In genomic region chr2:119743176-119743807, GRCm38 (mm10) we compare ENCODE assay signal across 9 mouse cellular contexts. TPM values are rescaled to one million over a fixed set of nuclear protein-coding genes. Genes with fewer than 3 reads are reported as not detected.
DNase-seq lines count a peak whose midpoint lies in the region; ATAC-seq and TF ChIP-seq lines count a peak whose summit lies in the region.
"Had no signal": no experiment of that assay in that cellular context is flagged by ENCODE, and none has a peak within 500 bp of the region (broad histone marks: within the 10 kb centered on the region; RNA-seq: fewer than 3 reads in every experiment).

No protein-coding gene starts in this region.

- H3K9me3 ChIP-seq in ES-E14 (ENCODE audit: control insufficient read depth, insufficient read depth, low read depth, low read length) = no peaks in the 10 kb centered on the region
- no peaks in the 10 kb centered on the region for H3K9me3 ChIP-seq in limb, embryonic 11.5 days (ENCODE audit: control insufficient read depth, low read length)
- H3K9me3 ChIP-seq in neural tube, embryonic 12.5 days = no peaks in the 10 kb centered on the region

- intact Hi-C loops in heart, adult 2 months (cut with DNase I) = loop anchor here (5.0 kb wide), 1 partner anchor 66 kb away; the partner anchor contains the start of gene Rtf1

- H3K4me2 ChIP-seq in limb, embryonic 11.5 days (ENCODE audit: low read depth, severe bottlenecking) = peak overlapping the region; percentile 98
- H3K4me2 ChIP-seq in neural tube, embryonic 12.5 days (replicated peaks) = peak overlapping the region; percentile 99

- 17% methylated on average over 25 of the region's 31 CpGs for WGBS in heart, adult 2 months
- 11% methylated on average over 26 of the region's 31 CpGs for WGBS in limb, embryonic 11.5 days
- WGBS in neural tube, embryonic 12.5 days = 6% methylated on average over 27 of the region's 31 CpGs

- peak in 1 of 2 experiments; percentile 12 for DNase-seq in heart, adult 2 months
- DNase-seq in heart, adult 9 months (ENCODE audit: low spot score in 2 of 2) = no peak
- DNase-seq in ES-E14 (ENCODE audit: low read depth, low spot score) = no peak
- peak; percentile 70 to 74 for DNase-seq in frontal cortex, postnatal 36 days (ENCODE audit: low spot score in 2 of 2)
- DNase-seq in limb, embryonic 11.5 days (ENCODE audit: low spot score) = no peak
- no peak for DNase-seq in urinary bladder, postnatal 36 days (ENCODE audit: low spot score in 2 of 2)
- no peak for DNase-seq in urinary bladder, postnatal 25 days (ENCODE audit: low spot score)

- peaks cover 16% of the 10 kb centered on the region for H3K27me3 ChIP-seq in heart, adult 2 months (ENCODE audit: control insufficient read depth, insufficient read depth, low read length)
- H3K27me3 ChIP-seq in limb, embryonic 11.5 days (ENCODE audit: control insufficient read depth, insufficient read depth, low read length) = peaks cover 35% of the 10 kb centered on the region
- peaks cover 64% of the 10 kb centered on the region for H3K27me3 ChIP-seq in neural tube, embryonic 12.5 days (replicated peaks)

- H3K4me3 ChIP-seq in heart, adult 2 months = peak overlapping the region; percentile 56
- H3K4me3 ChIP-seq in ES-E14 (ENCODE audit: insufficient read depth in 1 of 2, low read depth in 1 of 2, low read length in 2 of 2, poor library complexity in 1 of 2, severe bottlenecking in 1 of 2) = peak overlapping the region; percentile 85 to 86
- H3K4me3 ChIP-seq in limb, embryonic 11.5 days (ENCODE audit: low read depth, low read length) = peak overlapping the region; percentile 47
- peak overlapping the region; percentile 60 for H3K4me3 ChIP-seq in neural tube, embryonic 12.5 days

- H3K79me2 ChIP-seq in heart, adult 2 months (replicated peaks; ENCODE audit: control insufficient read depth, insufficient read depth, low read length) = no peaks in the 10 kb centered on the region

- no peak overlapping the region for H3K9ac ChIP-seq in heart, adult 2 months (ENCODE audit: low read depth, low read length)
- H3K9ac ChIP-seq in ES-E14 (ENCODE audit: insufficient read depth, low read depth, low read length, poor library complexity, severe bottlenecking) = peak overlapping the region; percentile 73
- no peak overlapping the region for H3K9ac ChIP-seq in limb, embryonic 11.5 days (ENCODE audit: low read length)
- peak overlapping the region; percentile 69 for H3K9ac ChIP-seq in neural tube, embryonic 12.5 days

- H3K27ac ChIP-seq in heart, adult 2 months = no peak overlapping the region
- H3K27ac ChIP-seq in ES-E14 (ENCODE audit: insufficient read depth, low read depth, low read length, poor library complexity, severe bottlenecking) = no peak overlapping the region
- no peak overlapping the region for H3K27ac ChIP-seq in limb, embryonic 11.5 days (replicated peaks; ENCODE audit: low read depth, low read length)
- H3K27ac ChIP-seq in neural tube, embryonic 12.5 days = no peak overlapping the region

- H3K4me1 ChIP-seq in heart, adult 2 months (ENCODE audit: control insufficient read depth, insufficient read depth, low read length) = peaks cover 3% of the 10 kb centered on the region
- H3K4me1 ChIP-seq in ES-E14 (ENCODE audit: control insufficient read depth in 2 of 2, insufficient read depth in 2 of 2, low read length in 2 of 2, poor library complexity in 1 of 2) = peaks cover 5 to 14% of the 10 kb centered on the region in 2 experiments; a peak in 3 of 4 replicates
- H3K4me1 ChIP-seq in limb, embryonic 11.5 days (ENCODE audit: control insufficient read depth, insufficient read depth, low read length) = peaks cover 14% of the 10 kb centered on the region
- peaks cover 33% of the 10 kb centered on the region for H3K4me1 ChIP-seq in neural tube, embryonic 12.5 days

- no peak for TF ChIP-seq CTCF in heart, adult 2 months (IDR thresholded peaks at IDR 0.05)

- H3K36me3 ChIP-seq in heart, adult 2 months (ENCODE audit: control insufficient read depth, insufficient read depth, low read length) = no peaks in the 10 kb centered on the region
- H3K36me3 ChIP-seq in ES-E14 (ENCODE audit: control insufficient read depth, insufficient read depth, low read length, poor library complexity, severe bottlenecking) = no peaks in the 10 kb centered on the region
- H3K36me3 ChIP-seq in limb, embryonic 11.5 days (ENCODE audit: control insufficient read depth, insufficient read depth, low read length) = no peaks in the 10 kb centered on the region
- H3K36me3 ChIP-seq in neural tube, embryonic 12.5 days = no peaks in the 10 kb centered on the region

- no peak for TF ChIP-seq EP300 in heart, adult 2 months (IDR thresholded peaks at IDR 0.05; ENCODE audit: insufficient read depth, low read depth, low read length)

- ATAC-seq in limb, embryonic 11.5 days (ENCODE audit: insufficient number of reproducible peaks, low FRiP score, low TSS enrichment, low read depth) = no peak
- ATAC-seq in neural tube, embryonic 12.5 days (ENCODE audit: low FRiP score, low read depth) = no peak

- in situ Hi-C loops in ES-E14 (cut with MboI; ENCODE audit: low sequenced_read_pairs in 2 of 2, unreplicated experiment in 2 of 2) = no loop called here

- TF ChIP-seq POLR2A in heart, adult 2 months (IDR thresholded peaks at IDR 0.05; ENCODE audit: insufficient read depth, low read depth, low read length) = no peak

TF ChIP-seq in ES-E14, 5 proteins besides CTCF, POLR2A, EP300 and RAD21:
- TF ChIP-seq ZC3H11A (IDR thresholded peaks at IDR 0.05; ENCODE audit: borderline replicate concordance, low read depth, low read length) (no peak), HCFC1 (IDR thresholded peaks at IDR 0.05; ENCODE audit: borderline replicate concordance, insufficient read depth, low read length) (no peak), MAFK (IDR thresholded peaks at IDR 0.05; ENCODE audit: insufficient read depth, low read depth, low read length) (no peak), ZNF384 (IDR thresholded peaks at IDR 0.05; ENCODE audit: low read depth, low read length) (no peak), CHD2 (IDR thresholded peaks at IDR 0.05; ENCODE audit: low read depth, low read length) (no peak)

RNA-seq across cellular contexts. Expression of gene Itpka, which starts 1.2 kb away (rescaled TPM):
- total RNA-seq in heart, adult 2 months (2021) = under 1 TPM; 0.52 to 0.59 TPM
- 0.44 and 1.3 TPM in 2 replicates for polyA plus RNA-seq in heart, adult 2 months (2012; rRNA removed)
- 9.2 and 16.4 TPM in 2 replicates for total RNA-seq in ES-E14 (2012; rRNA removed)
- 0.64 and 0.81 TPM in 2 replicates for polyA plus RNA-seq in limb, embryonic 11.5 days (2014; fragmentation: Nextera tagmentation; extraction: Ambion mirVana)
- polyA plus RNA-seq in neural tube, embryonic 12.5 days (2016; fragmentation: Nextera tagmentation; extraction: Ambion mirVana) = 0.34 and 0.96 TPM in 2 replicates

RNA-seq across cellular contexts. Expression of gene Ltk, which starts 16.9 kb away (rescaled TPM):
- not detected for total RNA-seq in heart, adult 2 months (2021)
- polyA plus RNA-seq in heart, adult 2 months (2012; rRNA removed) = 0.09 and 0.39 TPM in 2 replicates
- 0.85 and 2.8 TPM in 2 replicates for total RNA-seq in ES-E14 (2012; rRNA removed)
- not detected in 2 replicates for polyA plus RNA-seq in limb, embryonic 11.5 days (2014; fragmentation: Nextera tagmentation; extraction: Ambion mirVana)
- polyA plus RNA-seq in neural tube, embryonic 12.5 days (2016; fragmentation: Nextera tagmentation; extraction: Ambion mirVana) = 0.26 and 0.61 TPM in 2 replicates
- total RNA-seq: hematopoietic stem cell, adult 5-6 weeks had no signal

RNA-seq across cellular contexts. Expression of gene Rpap1, which starts 44.0 kb away (rescaled TPM):
- total RNA-seq in heart, adult 2 months (2021) = 10 to 100 TPM; 12.2 to 13.3 TPM
- polyA plus RNA-seq in heart, adult 2 months (2012; rRNA removed) = 10.5 and 12.1 TPM in 2 replicates
- total RNA-seq in ES-E14 (2012; rRNA removed) = 46.6 and 81.9 TPM in 2 replicates
- polyA plus RNA-seq in limb, embryonic 11.5 days (2014; fragmentation: Nextera tagmentation; extraction: Ambion mirVana) = 26.3 and 30.7 TPM in 2 replicates
- polyA plus RNA-seq in neural tube, embryonic 12.5 days (2016; fragmentation: Nextera tagmentation; extraction: Ambion mirVana) = 28.8 and 29.4 TPM in 2 replicates

RNA-seq across cellular contexts. Expression of gene Tyro3, which starts 54.2 kb away (rescaled TPM):
- 1 to 10 TPM; 1.2 to 1.5 TPM for total RNA-seq in heart, adult 2 months (2021)
- 1.6 and 2.7 TPM in 2 replicates for polyA plus RNA-seq in heart, adult 2 months (2012; rRNA removed)
- total RNA-seq in ES-E14 (2012; rRNA removed) = 66.2 and 127 TPM in 2 replicates
- 27.0 and 30.1 TPM in 2 replicates for polyA plus RNA-seq in limb, embryonic 11.5 days (2014; fragmentation: Nextera tagmentation; extraction: Ambion mirVana)
- 20.7 and 21.0 TPM in 2 replicates for polyA plus RNA-seq in neural tube, embryonic 12.5 days (2016; fragmentation: Nextera tagmentation; extraction: Ambion mirVana)

Comparison
In these comparisons a context has a peak if more than half of its experiments do, and no peak if none do; other contexts are left out.
1. DNase-seq: peak in frontal cortex, postnatal 36 days (2 of 2); none in heart, adult 9 months (0 of 2), ES-E14 (single experiment), limb, embryonic 11.5 days (single experiment), urinary bladder, postnatal 36 days (0 of 2) and urinary bladder, postnatal 25 days (single experiment).
2. H3K9ac ChIP-seq: peak in ES-E14 (single experiment) and neural tube, embryonic 12.5 days (single experiment); none in heart, adult 2 months (single experiment) and limb, embryonic 11.5 days (single experiment).
3. Peak in every context shown above with its lines, with median percentiles within 50 percentile points of each other: H3K4me3 ChIP-seq.